12 mouse cellular contexts compared by ENCODE assay signal in genomic region chr11:82467218-82467617, GRCm38 (mm10).
DNase-seq lines count a peak whose midpoint lies in the region; ATAC-seq and TF ChIP-seq lines count a peak whose summit lies in the region.
"Had no signal": no experiment of that assay in that cellular context is flagged by ENCODE, and none has a peak within 500 bp of the region (broad histone marks: within the 10 kb centered on the region; RNA-seq: fewer than 3 reads in every experiment).

No protein-coding gene starts in this region.

- TF ChIP-seq CTCF in liver, postnatal 0 days (IDR thresholded peaks at IDR 0.05; ENCODE audit: low read depth), result no peak

- no peak overlapping the region for H3K4me2 ChIP-seq in forebrain, embryonic 14.5 days (ENCODE audit: low read length)
- H3K4me2 ChIP-seq in forebrain, embryonic 11.5 days (ENCODE audit: low read depth, low read length, severe bottlenecking), result no peak overlapping the region
- no peak overlapping the region for H3K4me2 ChIP-seq in midbrain, embryonic 13.5 days (replicated peaks)
- H3K4me2 ChIP-seq in liver, postnatal 0 days (ENCODE audit: low read depth, low read length), result no peak overlapping the region
- H3K4me2 ChIP-seq: embryonic facial prominence, embryonic 15.5 days had no signal

- H3K27ac ChIP-seq in forebrain, embryonic 14.5 days (ENCODE audit: low read depth, low read length), result no peak overlapping the region
- H3K27ac ChIP-seq in forebrain, embryonic 11.5 days (ENCODE audit: low read depth, low read length), result no peak overlapping the region
- H3K27ac ChIP-seq in midbrain, embryonic 10.5 days (replicated peaks), result 0 out of 2 replicates have a peak overlapping the region, but pooled peaks have one; percentile 47
- H3K27ac ChIP-seq in midbrain, embryonic 13.5 days, result no peak overlapping the region
- no peak overlapping the region for H3K27ac ChIP-seq in liver, postnatal 0 days (ENCODE audit: low read depth)
- H3K27ac ChIP-seq in limb, embryonic 10.5 days, result no peak overlapping the region
- H3K27ac ChIP-seq: embryonic facial prominence, embryonic 15.5 days; heart, adult 2 months had no signal

- no peaks in the 10 kb centered on the region for H3K36me3 ChIP-seq in forebrain, embryonic 14.5 days (ENCODE audit: control insufficient read depth, insufficient read depth, low read length)
- H3K36me3 ChIP-seq in forebrain, embryonic 11.5 days (ENCODE audit: control insufficient read depth, insufficient read depth, low read length), result no peaks in the 10 kb centered on the region
- no peaks in the 10 kb centered on the region for H3K36me3 ChIP-seq in midbrain, embryonic 10.5 days
- no peaks in the 10 kb centered on the region for H3K36me3 ChIP-seq in midbrain, embryonic 13.5 days
- H3K36me3 ChIP-seq in liver, postnatal 0 days (replicated peaks; ENCODE audit: insufficient read depth, low read length), result no peaks in the 10 kb centered on the region
- H3K36me3 ChIP-seq in limb, embryonic 10.5 days, result no peaks in the 10 kb centered on the region
- H3K36me3 ChIP-seq: embryonic facial prominence, embryonic 15.5 days had no signal

- peak; percentile 69 for DNase-seq in forebrain, embryonic 14.5 days (ENCODE audit: low spot score)
- DNase-seq in forebrain, embryonic 11.5 days (ENCODE audit: low spot score), result no peak
- DNase-seq in midbrain, embryonic 10.5 days (ENCODE audit: low spot score), result no peak
- DNase-seq in left cerebral cortex, adult 8-10 months (ENCODE audit: low spot score in 2 of 2), result peak; percentile 15 to 57
- DNase-seq in right cerebral cortex, postnatal 4 days, result peak; percentile 74
- DNase-seq in liver, postnatal 0 days, result no peak
- DNase-seq in limb, embryonic 10.5 days (ENCODE audit: low spot score), result no peak
- DNase-seq: kidney, postnatal 14 days; lung, adult 2 months had no signal

- H3K9me3 ChIP-seq in forebrain, embryonic 14.5 days (replicated peaks; ENCODE audit: control insufficient read depth, low read length), result no peaks in the 10 kb centered on the region
- H3K9me3 ChIP-seq in forebrain, embryonic 11.5 days (ENCODE audit: control insufficient read depth, low read length), result no peaks in the 10 kb centered on the region
- H3K9me3 ChIP-seq in midbrain, embryonic 10.5 days (replicated peaks), result no peaks in the 10 kb centered on the region
- H3K9me3 ChIP-seq in midbrain, embryonic 13.5 days, result no peaks in the 10 kb centered on the region
- H3K9me3 ChIP-seq in liver, postnatal 0 days (ENCODE audit: low read length), result no peaks in the 10 kb centered on the region
- H3K9me3 ChIP-seq in limb, embryonic 10.5 days (replicated peaks), result no peaks in the 10 kb centered on the region
- H3K9me3 ChIP-seq: embryonic facial prominence, embryonic 15.5 days had no signal

- TF ChIP-seq EP300 in liver, postnatal 0 days (IDR thresholded peaks at IDR 0.05; ENCODE audit: low read depth), result no peak

- H3K4me1 ChIP-seq in forebrain, embryonic 14.5 days (ENCODE audit: control insufficient read depth, insufficient read depth, low read length), result no peaks in the 10 kb centered on the region; the same call in none of the 2 replicates
- H3K4me1 ChIP-seq in forebrain, embryonic 11.5 days (replicated peaks; ENCODE audit: control insufficient read depth, insufficient read depth, low read length), result no peaks in the 10 kb centered on the region
- no peaks in the 10 kb centered on the region for H3K4me1 ChIP-seq in midbrain, embryonic 10.5 days
- no peaks in the 10 kb centered on the region for H3K4me1 ChIP-seq in midbrain, embryonic 13.5 days (replicated peaks)
- no peaks in the 10 kb centered on the region for H3K4me1 ChIP-seq in liver, postnatal 0 days (ENCODE audit: insufficient read depth)
- H3K4me1 ChIP-seq in limb, embryonic 10.5 days, result peaks cover 9% of the 10 kb centered on the region; the same call in 1 of the 2 replicates

- H3K27me3 ChIP-seq in forebrain, embryonic 14.5 days (replicated peaks; ENCODE audit: control insufficient read depth, insufficient read depth, low read length), result 0 out of 2 replicates have a peak, but pooled peaks cover 3% of the 10 kb centered on the region
- no peaks in the 10 kb centered on the region for H3K27me3 ChIP-seq in forebrain, embryonic 11.5 days (ENCODE audit: control insufficient read depth, insufficient read depth, low read length)
- no peaks in the 10 kb centered on the region for H3K27me3 ChIP-seq in midbrain, embryonic 10.5 days (ENCODE audit: low read depth, poor library complexity, severe bottlenecking)
- no peaks in the 10 kb centered on the region for H3K27me3 ChIP-seq in midbrain, embryonic 13.5 days
- no peaks in the 10 kb centered on the region for H3K27me3 ChIP-seq in liver, postnatal 0 days (ENCODE audit: insufficient read depth, low read length)
- H3K27me3 ChIP-seq in limb, embryonic 10.5 days (ENCODE audit: low read depth, poor library complexity, severe bottlenecking), result no peaks in the 10 kb centered on the region
- H3K27me3 ChIP-seq: embryonic facial prominence, embryonic 15.5 days had no signal

- ATAC-seq in forebrain, embryonic 14.5 days, result no peak
- ATAC-seq in forebrain, embryonic 11.5 days (replicated peaks; ENCODE audit: low FRiP score), result no peak
- no peak for ATAC-seq in midbrain, embryonic 13.5 days
- ATAC-seq in liver, postnatal 0 days, result no peak

- H3K4me3 ChIP-seq in forebrain, embryonic 14.5 days (ENCODE audit: low read depth, low read length), result no peak overlapping the region
- no peak overlapping the region for H3K4me3 ChIP-seq in forebrain, embryonic 11.5 days (ENCODE audit: low read depth, low read length)
- no peak overlapping the region for H3K4me3 ChIP-seq in midbrain, embryonic 10.5 days
- no peak overlapping the region for H3K4me3 ChIP-seq in midbrain, embryonic 13.5 days (replicated peaks)
- no peak overlapping the region for H3K4me3 ChIP-seq in liver, postnatal 0 days (ENCODE audit: low read depth, low read length)
- no peak overlapping the region for H3K4me3 ChIP-seq in limb, embryonic 10.5 days
- H3K4me3 ChIP-seq: embryonic facial prominence, embryonic 15.5 days; heart, adult 2 months had no signal

- H3K9ac ChIP-seq in forebrain, embryonic 14.5 days (ENCODE audit: low read length), result no peak overlapping the region
- no peak overlapping the region for H3K9ac ChIP-seq in forebrain, embryonic 11.5 days (ENCODE audit: low read length)
- H3K9ac ChIP-seq in midbrain, embryonic 13.5 days (replicated peaks), result no peak overlapping the region
- no peak overlapping the region for H3K9ac ChIP-seq in liver, postnatal 0 days (replicated peaks)
- H3K9ac ChIP-seq: embryonic facial prominence, embryonic 15.5 days had no signal

- WGBS in forebrain, embryonic 14.5 days, result 59% methylated on average over 7 of the region's 7 CpGs
- 86% methylated on average over 7 of the region's 7 CpGs for WGBS in forebrain, embryonic 11.5 days
- 88% methylated on average over 7 of the region's 7 CpGs for WGBS in midbrain, embryonic 10.5 days
- 84% methylated on average over 7 of the region's 7 CpGs for WGBS in midbrain, embryonic 13.5 days
- 76% methylated on average over 7 of the region's 7 CpGs for WGBS in liver, postnatal 0 days (ENCODE audit: insufficient replicate concordance)
- 91% methylated on average over 7 of the region's 7 CpGs for WGBS in limb, embryonic 10.5 days

Comparison
In these comparisons a context has a peak if more than half of its experiments do, and no peak if none do; other contexts are left out.
1. DNase-seq: peak in forebrain, embryonic 14.5 days (single experiment), left cerebral cortex, adult 8-10 months (2 of 2) and right cerebral cortex, postnatal 4 days (single experiment); none in forebrain, embryonic 11.5 days (single experiment), midbrain, embryonic 10.5 days (single experiment), liver, postnatal 0 days (single experiment) and limb, embryonic 10.5 days (single experiment).